Mouse (Mus musculus) splenic B cell, adult 2 months (primary cell): ENCODE measurements at regions not wholly inside any gene's neighbourhood (a gene's known extent, or its start where the extent isn't known, plus 50 kb on each side); places are given as distances from the start of the nearest gene placed in this dataset.
"Not testable (repeated sequence)": the region's sequence is repeated elsewhere in the genome, so short reads cannot be mapped to it uniquely, and the experiment has no call there.

Experiments used
- DNase-seq: peaks from one replicate; pipeline ENCODE4 v3.0.0-alpha.2; 2011; ENCODE audit warnings: low read depth, low spot score
- H3K27me3 ChIP-seq: 2 replicates; pipeline ENCODE4 v1.6.1; 2012; ENCODE audit warnings: mild to moderate bottlenecking, low read length, moderate library complexity, mixed read lengths; ENCODE audit not compliant: control insufficient read depth, poor library complexity, insufficient read depth, severe bottlenecking
- H3K36me3 ChIP-seq: 2 replicates; pipeline ENCODE4 v1.6.1; 2012; ENCODE audit warnings: mild to moderate bottlenecking, low read length, moderate library complexity, mixed read lengths; ENCODE audit not compliant: control insufficient read depth, poor library complexity, insufficient read depth, severe bottlenecking

DNA sequence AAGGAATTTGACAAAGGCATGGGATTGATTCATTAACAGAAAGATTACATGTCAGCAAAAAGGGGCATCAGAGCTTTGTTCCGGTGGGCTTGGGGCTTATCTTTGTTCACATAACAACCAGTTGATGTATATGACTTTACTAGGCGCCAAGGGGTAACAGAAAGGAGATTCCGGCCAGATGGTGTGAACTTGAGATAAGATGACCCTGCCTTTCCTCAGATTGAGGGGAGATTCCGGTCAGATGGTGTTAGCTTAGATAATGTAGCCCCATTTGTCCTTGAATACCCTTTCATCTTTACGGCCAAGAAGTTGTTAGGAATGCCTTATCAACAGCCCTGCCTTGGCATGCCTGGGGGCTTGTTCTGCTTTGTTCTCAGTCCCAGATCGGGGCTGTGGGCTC lies 183.4 kb upstream of the Myo3a start:
- DNase-seq, H3K27me3 ChIP-seq, H3K36me3 ChIP-seq: not testable (repeated sequence)

DNA sequence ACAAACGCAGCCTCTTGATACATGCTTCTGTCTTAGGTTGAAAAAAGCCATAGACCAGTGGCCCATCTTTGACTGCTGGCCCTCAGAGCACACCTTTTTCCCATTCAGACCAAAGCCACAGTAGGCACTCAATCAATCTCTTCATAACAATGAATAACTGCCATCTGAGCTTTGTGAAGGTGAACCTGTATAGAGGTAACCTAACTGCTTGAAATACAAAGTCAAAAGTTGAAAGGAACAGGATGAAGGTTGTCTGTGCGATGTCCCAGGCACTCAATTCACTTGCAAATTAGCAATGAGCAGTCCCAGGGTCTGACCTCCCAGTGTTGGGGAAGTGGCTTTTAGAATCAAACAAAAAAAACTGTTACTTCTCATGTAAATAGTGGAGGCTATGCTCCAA lies 182.4 kb upstream of the Myo3a start:
- H3K27me3 ChIP-seq, result no peaks in the 10 kb centered on the region
- DNase-seq, result no peak
- no peaks in the 10 kb centered on the region for H3K36me3 ChIP-seq

DNA sequence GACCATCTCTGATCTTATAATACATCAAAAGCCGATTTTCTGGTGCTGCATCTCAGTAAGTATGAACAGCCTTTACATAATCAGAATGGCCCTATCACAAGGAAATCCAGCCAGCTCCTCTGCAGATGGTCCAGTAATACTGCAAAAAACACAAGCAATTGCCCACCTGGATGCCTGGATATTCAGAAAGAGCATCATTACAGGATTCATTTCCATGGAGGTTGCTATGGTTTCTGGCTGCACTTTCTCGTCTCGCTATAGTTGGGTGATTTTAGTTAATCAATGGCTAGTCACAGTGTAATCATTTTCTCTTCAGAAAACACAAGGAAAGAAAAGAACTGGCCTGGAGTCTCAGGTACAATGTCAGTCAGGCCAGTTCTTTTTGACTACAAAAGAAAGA lies 179.8 kb upstream of the Myo3a start:
- Histone ChIP-seq H3K27me3 (no peaks in the 10 kb centered on the region), H3K36me3 (no peaks in the 10 kb centered on the region)
- DNase-seq, result no peak

DNA sequence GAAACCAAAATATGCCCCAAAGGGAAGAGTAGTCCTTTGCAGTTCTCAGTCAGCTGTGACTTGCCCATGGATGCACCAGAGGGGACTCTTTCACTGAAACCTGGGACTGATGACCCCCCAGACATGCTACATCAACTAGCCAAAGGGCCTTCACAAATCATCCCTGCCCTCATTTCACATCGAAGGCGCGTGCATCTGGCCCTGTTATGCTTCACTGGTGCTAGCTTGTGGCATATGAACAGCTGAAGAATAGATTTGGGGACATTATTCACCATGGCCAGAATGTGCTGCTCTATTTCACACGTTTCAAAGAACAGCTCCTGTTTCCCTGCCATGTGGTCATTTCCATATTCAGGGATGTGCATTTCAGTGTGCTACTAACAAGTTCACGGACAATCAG lies 160.8 kb upstream of the Myo3a start:
- Histone ChIP-seq H3K36me3 (no peaks in the 10 kb centered on the region), H3K27me3 (no peaks in the 10 kb centered on the region)
- no peak for DNase-seq

DNA sequence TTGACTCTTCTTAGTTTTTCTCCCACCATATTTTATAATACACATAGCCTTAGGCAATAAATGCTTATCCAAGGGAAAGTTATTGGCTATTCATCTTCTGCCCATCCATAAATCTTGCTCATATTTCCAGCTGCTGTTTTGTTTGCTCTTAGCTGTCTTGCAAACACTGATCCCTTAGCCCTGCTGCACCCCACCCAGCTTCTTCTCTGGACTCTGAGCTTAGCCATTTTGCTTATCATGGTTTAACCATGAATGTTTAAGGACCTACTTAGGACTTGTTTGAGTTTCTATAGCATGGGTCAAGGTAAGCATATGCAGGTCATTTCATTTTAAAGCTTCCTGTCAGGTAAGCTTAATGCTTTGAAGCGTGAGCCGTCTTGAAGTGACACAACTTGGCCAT lies 130.5 kb upstream of the Myo3a start:
- H3K27me3 ChIP-seq, result no peaks in the 10 kb centered on the region
- DNase-seq, result no peak
- no peaks in the 10 kb centered on the region for H3K36me3 ChIP-seq

DNA sequence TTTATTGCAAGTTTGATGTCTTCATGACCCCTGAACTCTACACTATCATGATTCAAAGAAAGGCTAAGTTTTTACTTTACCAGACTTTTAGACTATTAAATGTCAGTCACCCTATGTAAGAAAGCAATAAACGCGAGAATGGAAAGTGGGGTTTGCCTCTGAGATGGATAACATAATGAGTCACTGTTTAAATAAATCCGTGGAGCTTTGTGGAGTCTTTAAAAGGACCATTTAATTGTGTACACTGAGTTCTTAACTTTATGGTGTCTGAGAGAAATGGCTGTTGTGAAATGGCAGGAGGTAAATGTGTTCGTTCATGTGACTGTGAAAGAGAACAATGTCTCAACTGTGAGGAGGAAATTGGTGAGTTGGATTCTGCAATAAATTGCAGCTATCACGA lies 122.2 kb upstream of the Myo3a start:
- Histone ChIP-seq H3K36me3 (no peaks in the 10 kb centered on the region), H3K27me3 (no peaks in the 10 kb centered on the region)
- DNase-seq, result no peak

DNA sequence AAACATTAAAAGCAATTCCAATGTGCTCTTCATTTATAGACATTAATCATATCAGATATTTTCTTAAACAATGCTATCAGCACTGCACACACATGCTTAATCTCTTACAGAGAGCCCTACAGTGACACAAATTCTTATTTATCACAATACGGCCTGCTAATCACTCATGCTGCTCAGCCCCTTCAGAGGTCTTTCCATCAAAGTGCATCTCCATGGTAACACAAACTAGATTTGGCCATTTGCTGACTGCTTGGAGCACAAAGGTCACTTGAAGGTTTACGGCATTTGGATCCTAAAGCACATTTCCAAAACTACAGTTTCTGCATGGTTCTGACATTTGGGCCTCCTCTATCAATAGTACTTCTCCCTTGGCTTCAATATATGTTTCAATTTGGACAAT lies 77.6 kb upstream of the Myo3a start:
- DNase-seq, result no peak
- H3K36me3 ChIP-seq, result no peaks in the 10 kb centered on the region
- H3K27me3 ChIP-seq, result no peaks in the 10 kb centered on the region

DNA sequence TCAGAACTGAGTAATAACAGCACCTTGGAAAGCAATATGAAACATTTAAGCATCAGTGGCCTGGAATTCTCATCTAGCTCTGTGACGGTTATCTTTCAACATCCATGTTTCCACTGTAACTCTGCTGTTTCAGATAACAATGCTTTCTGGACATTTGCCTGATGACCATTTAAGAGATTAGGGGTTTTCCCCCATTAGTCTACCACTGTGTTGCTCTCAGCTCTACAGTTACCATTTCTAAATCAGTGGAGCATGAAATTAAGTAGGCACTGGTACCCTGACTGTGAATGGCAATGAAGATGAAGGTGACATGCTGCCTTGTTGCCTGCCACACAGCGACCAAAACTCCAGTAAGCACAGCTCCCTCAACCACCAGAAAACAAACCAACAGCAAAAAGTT lies 70.7 kb upstream of the Myo3a start:
- Histone ChIP-seq H3K27me3 (no peaks in the 10 kb centered on the region), H3K36me3 (no peaks in the 10 kb centered on the region)
- DNase-seq, result no peak

DNA sequence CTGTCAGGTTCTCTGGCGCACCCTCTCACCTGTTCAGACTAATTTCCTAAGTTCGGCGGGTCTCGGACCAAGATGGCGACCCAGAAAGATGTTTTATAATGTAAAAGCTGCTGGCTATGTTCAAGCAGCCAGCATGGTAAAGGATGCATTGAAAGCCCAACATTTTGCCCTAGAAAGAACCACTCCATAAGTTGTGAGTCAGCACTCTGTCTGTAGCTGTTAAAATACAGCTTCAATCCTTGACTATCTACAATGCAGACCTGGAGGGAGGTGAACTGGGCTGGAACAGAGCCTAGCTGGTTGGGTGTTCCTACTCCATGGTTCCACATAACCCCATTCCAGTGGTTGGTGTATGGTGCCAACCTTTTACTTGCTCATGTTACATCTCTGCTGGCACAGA lies 61.9 kb upstream of the Myo3a start:
- Histone ChIP-seq H3K36me3 (no peaks in the 10 kb centered on the region), H3K27me3 (no peaks in the 10 kb centered on the region)
- no peak for DNase-seq

DNA sequence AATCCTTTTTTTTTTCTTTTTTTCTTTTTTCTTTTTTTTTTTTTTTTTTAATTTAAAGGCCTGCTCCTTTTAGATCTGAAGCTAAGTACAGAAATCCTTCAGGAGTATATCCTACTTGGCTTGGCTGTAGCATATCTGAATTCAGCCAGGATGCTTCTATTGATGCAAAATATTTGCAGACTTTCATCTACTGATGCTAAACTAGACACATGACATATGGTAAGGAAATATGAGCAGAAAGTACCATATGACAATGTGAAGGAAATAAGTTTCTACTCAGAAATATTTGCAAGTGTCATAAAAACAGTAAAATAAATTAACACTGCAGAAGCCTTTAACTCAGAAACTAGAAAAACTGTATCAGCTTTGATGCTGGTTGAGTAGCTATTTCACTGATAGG lies 61.4 kb upstream of the Myo3a start:
- no peak for DNase-seq
- Histone ChIP-seq H3K36me3 (no peaks in the 10 kb centered on the region), H3K27me3 (no peaks in the 10 kb centered on the region)
